16 mouse cellular contexts compared by ENCODE assay signal in the genomic region with DNA sequence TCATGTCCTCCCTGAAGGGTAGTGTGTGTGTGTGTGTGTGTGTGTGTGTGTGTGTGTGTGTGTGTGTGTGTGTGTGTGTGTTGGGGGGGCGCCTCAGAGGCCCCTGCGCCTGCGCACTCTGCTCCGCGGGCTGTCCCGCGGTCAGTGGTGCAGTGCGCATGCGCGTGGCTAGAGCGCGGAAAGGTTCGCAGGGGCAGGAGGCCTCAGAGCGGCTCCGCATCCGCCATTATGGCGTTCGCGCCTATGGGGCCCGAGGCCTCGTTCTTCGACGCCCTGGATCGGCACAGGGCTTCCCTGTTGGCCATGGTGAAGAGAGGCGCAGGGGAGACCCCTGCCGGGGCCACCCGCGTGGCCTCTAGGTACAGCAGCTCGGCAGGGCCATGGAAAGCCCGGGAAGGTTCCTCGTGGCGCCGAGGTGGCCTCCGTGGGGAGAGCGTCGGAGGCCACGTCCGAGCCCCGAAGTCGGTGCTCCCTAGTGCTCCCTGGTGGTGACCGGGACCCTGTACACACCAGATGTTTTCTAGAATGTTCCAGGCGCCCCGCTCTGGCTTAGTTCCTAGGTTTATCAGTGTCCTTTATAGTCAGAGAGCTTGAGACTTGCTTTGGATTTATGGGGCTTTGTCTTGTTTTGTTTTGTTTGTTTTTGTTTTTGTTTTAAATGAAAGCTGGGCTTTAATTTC. TPM values are rescaled to one million over a fixed set of nuclear protein-coding genes. Genes with fewer than 3 reads are reported as not detected.
"Had no signal": no experiment of that assay in that cellular context is flagged by ENCODE, and none has a peak within 500 bp of the region (broad histone marks: within the 10 kb centered on the region; RNA-seq: fewer than 3 reads in every experiment).

No protein-coding gene starts in this region.

- ATAC-seq: intestine, embryonic 16.5 days; liver, postnatal 0 days; midbrain, embryonic 13.5 days had no signal

- H3K9ac ChIP-seq: kidney, embryonic 15.5 days; limb, embryonic 12.5 days; liver, embryonic 13.5 days; liver, postnatal 0 days; lung, embryonic 15.5 days; midbrain, embryonic 13.5 days; neural tube, embryonic 15.5 days had no signal

- H3K9me3 ChIP-seq: lung, embryonic 15.5 days; midbrain, embryonic 13.5 days; neural tube, embryonic 15.5 days had no signal

- DNase-seq: kidney, adult 2 months; kidney, postnatal 14 days; layer of hippocampus, postnatal 36 days; liver; liver, embryonic 13.5 days; liver, postnatal 0 days; lung, postnatal 14 days; right cerebral cortex, adult 18-20 months; right cerebral cortex, postnatal 25 days had no signal

- H3K4me2 ChIP-seq: kidney, embryonic 15.5 days; limb, embryonic 12.5 days; liver, embryonic 13.5 days; lung, embryonic 15.5 days; midbrain, embryonic 13.5 days; neural tube, embryonic 15.5 days had no signal

- H3K27me3 ChIP-seq: kidney, embryonic 15.5 days; limb, embryonic 12.5 days; liver, embryonic 13.5 days; lung, embryonic 15.5 days; midbrain, embryonic 13.5 days; neural tube, embryonic 15.5 days had no signal

- H3K27ac ChIP-seq: kidney, embryonic 15.5 days; limb, embryonic 12.5 days; liver, embryonic 13.5 days; lung, embryonic 15.5 days; midbrain, embryonic 13.5 days; neural tube, embryonic 15.5 days had no signal

- H3K4me3 ChIP-seq: kidney, embryonic 15.5 days; limb, embryonic 12.5 days; liver, embryonic 13.5 days; lung, embryonic 15.5 days; midbrain, embryonic 13.5 days; myocyte; neural tube, embryonic 15.5 days had no signal

- H3K36me3 ChIP-seq: kidney, embryonic 15.5 days; limb, embryonic 12.5 days; liver, embryonic 13.5 days; lung, embryonic 15.5 days; midbrain, embryonic 13.5 days; neural tube, embryonic 15.5 days had no signal

RNA-seq across cellular contexts. Expression of gene Spo11, which starts 2.3 kb away (rescaled TPM):
- polyA plus RNA-seq: myocyte had no signal

RNA-seq across cellular contexts. Expression of gene Bmp7, which starts 39.7 kb away (rescaled TPM):
- polyA plus RNA-seq: myocyte had no signal
